Mouse (Mus musculus) spleen, adult 2 months (tissue): Measurements from ENCODE around the gene Pheta2. TPM values are rescaled to one million over a fixed set of nuclear protein-coding genes. Genes with fewer than 3 reads are reported as not detected.

Source experiments
- polyA plus RNA-seq: library from polyadenylated mRNA; depleted of rRNA; stranded (reverse); fragments of >200 nt; gene quantifications from 2 replicates; pipeline ENCODE4 v1.2.3, GENCODE M21; 2012; rRNA removed

Gene Pheta2
- polyA plus RNA-seq, 1 experiment = 5.5 TPM

Other genes with a start within 250 kb of the Pheta2 start
- gene Ccdc134, start 211.0 kb upstream of the Pheta2 start, polyA plus RNA-seq = 16.2 and 16.7 TPM in 2 replicates
- gene Srebf2, start 191.8 kb upstream of the Pheta2 start, polyA plus RNA-seq = 204 and 317 TPM in 2 replicates
- gene Shisa8, start 126.1 kb upstream of the Pheta2 start, polyA plus RNA-seq = 5.4 and 14.7 TPM in 2 replicates
- 120 and 179 TPM in 2 replicates for gene Tnfrsf13c, start 114.6 kb upstream of the Pheta2 start, polyA plus RNA-seq
- gene Cenpm, start 94.2 kb upstream of the Pheta2 start, polyA plus RNA-seq = 10.2 and 16.8 TPM in 2 replicates
- 0.05 and 0.08 TPM in 2 replicates for gene 1500009C09Rik, start 86.5 kb upstream of the Pheta2 start, polyA plus RNA-seq
- 1.6 and 1.8 TPM in 2 replicates for gene Sept3, start 64.0 kb upstream of the Pheta2 start, polyA plus RNA-seq
- gene Wbp2nl, start 40.0 kb upstream of the Pheta2 start, polyA plus RNA-seq = 0.07 TPM in 1 of 2 replicates, not detected in the other
- 121 and 123 TPM in 2 replicates for gene Naga, start within 50 bp of the Pheta2 start, polyA plus RNA-seq
- gene Smdt1, start within 50 bp of the Pheta2 start, polyA plus RNA-seq = 106 and 148 TPM in 2 replicates
- gene Ndufa6, start 15.4 kb downstream of the Pheta2 start, polyA plus RNA-seq = 95.8 and 162 TPM in 2 replicates
- 11.3 and 12.0 TPM in 2 replicates for gene Cyp2d22, start 41.3 kb downstream of the Pheta2 start, polyA plus RNA-seq
- not detected in 2 replicates for gene Cyp2d11, start 55.1 kb downstream of the Pheta2 start, polyA plus RNA-seq
- gene Cyp2d10, start 68.3 kb downstream of the Pheta2 start, polyA plus RNA-seq = 0.08 and 0.19 TPM in 2 replicates
- not detected in 2 replicates for gene Cyp2d9, start 94.5 kb downstream of the Pheta2 start, polyA plus RNA-seq
- not detected in 2 replicates for gene Cyp2d12, start 216.1 kb downstream of the Pheta2 start, polyA plus RNA-seq